Mouse (Mus musculus) forebrain, embryonic 16.5 days (tissue): ENCODE results near the gene Lrch3. TPM values are rescaled to one million over a fixed set of nuclear protein-coding genes. Genes with fewer than 3 reads are reported as not detected.
"Not testable (repeated sequence)": the region's sequence is repeated elsewhere in the genome, so short reads cannot be mapped to it uniquely, and the experiment has no call there.

Experiments used
- ATAC-seq: fragments of 200-750 bp; cut with Nextera tagmentation; 2 replicates; pipeline ENCODE4 v1.8.0; 2017; ENCODE audit warnings: mild to moderate bottlenecking, moderate library complexity
- H3K27ac ChIP-seq: fragments of 300-500 bp; sonication (generic); 2 replicates; pipeline ENCODE4 v1.5.1; 2014; ENCODE audit warnings: low read length, control low read depth
- H3K27me3 ChIP-seq: fragments of 300-500 bp; sonication (generic); replicated peaks from 2 replicates; pipeline ENCODE4 v1.6.1; 2014; ENCODE audit warnings: low read length; ENCODE audit not compliant: control insufficient read depth, insufficient read depth
- H3K36me3 ChIP-seq: fragments of 300-500 bp; sonication (generic); 2 replicates; pipeline ENCODE4 v1.6.1; 2014; ENCODE audit not compliant: control insufficient read depth, insufficient read depth
- H3K4me1 ChIP-seq: fragments of 300-500 bp; sonication (generic); replicated peaks from 2 replicates; pipeline ENCODE4 v1.6.1; 2014; ENCODE audit warnings: low read length; ENCODE audit not compliant: control insufficient read depth, insufficient read depth
- H3K4me2 ChIP-seq: fragments of 300-500 bp; sonication (generic); 2 replicates; pipeline ENCODE4 v1.6.1; 2014; ENCODE audit warnings: mild to moderate bottlenecking, low read length, control low read depth
- H3K4me3 ChIP-seq: fragments of 300-500 bp; sonication (generic); replicated peaks from 2 replicates; pipeline ENCODE4 v1.5.1; 2014; ENCODE audit warnings: mild to moderate bottlenecking, low read length, control low read depth
- H3K9ac ChIP-seq: fragments of 300-500 bp; sonication (generic); replicated peaks from 2 replicates; pipeline ENCODE4 v1.6.1; 2014; ENCODE audit warnings: low read depth, low read length, control low read depth
- H3K9me3 ChIP-seq: fragments of 300-500 bp; sonication (generic); 2 replicates; pipeline ENCODE4 v1.6.1; 2016; ENCODE audit warnings: low read length; ENCODE audit not compliant: control insufficient read depth
- WGBS: fragments of 180-500 bp; shearing (Covaris S2); extraction: QIAGEN DNeasy Blood & Tissue Kit; methylation state at CpG from one replicate; pipeline ENCODE4 v1.1.7; 2014; 5-methylcytosine and 5-hydroxymethylcytosine counted together
- polyA plus RNA-seq: library from polyadenylated mRNA; unstranded; fragments of >200 nt; fragmentation: Nextera tagmentation; extraction: Ambion mirVana; gene quantifications from 2 replicates; pipeline ENCODE4 v1.2.1, GENCODE M21; 2015

Gene Lrch3
- polyA plus RNA-seq, 1 experiment from 2014 or later: 44.7 TPM

- ATAC-seq: no peak
- no peaks in the 10 kb centered on the region for H3K36me3 ChIP-seq
- no peak overlapping the region for H3K4me2 ChIP-seq
- WGBS: 85% methylated on average over 2 of the region's 2 CpGs
- H3K27me3 ChIP-seq: no peaks in the 10 kb centered on the region
- H3K4me1 ChIP-seq: peaks cover 7% of the 10 kb centered on the region
- no peak overlapping the region for H3K4me3 ChIP-seq
- no peak overlapping the region for H3K9ac ChIP-seq
- no peak overlapping the region for H3K27ac ChIP-seq
- H3K9me3 ChIP-seq: no peaks in the 10 kb centered on the region
These were observed 23.5 kb downstream of the Lrch3 start for GRCm38 (mm10) chr16:32937358-32937757.

GRCm38 (mm10) chr16:32939301-32939700 lies 25.4 kb downstream of the Lrch3 start:
- peak; percentile 65 for ATAC-seq
- not testable (repeated sequence) for H3K27me3 ChIP-seq, H3K9ac ChIP-seq, H3K9me3 ChIP-seq, H3K36me3 ChIP-seq, H3K4me2 ChIP-seq, H3K4me3 ChIP-seq, H3K27ac ChIP-seq
- WGBS: 16% methylated on average over 3 of the region's 3 CpGs
- H3K4me1 ChIP-seq: peaks cover 11% of the 10 kb centered on the region

GRCm38 (mm10) chr16:32939716-32940115 lies 25.8 kb downstream of the Lrch3 start:
- H3K27me3 ChIP-seq, ATAC-seq, H3K36me3 ChIP-seq, H3K4me3 ChIP-seq, H3K9me3 ChIP-seq, H3K4me2 ChIP-seq, H3K27ac ChIP-seq, H3K9ac ChIP-seq: not testable (repeated sequence)
- H3K4me1 ChIP-seq: peaks cover 11% of the 10 kb centered on the region
- WGBS: 90% methylated on average over 4 of the region's 4 CpGs

GRCm38 (mm10) chr16:32941226-32941625 lies 27.3 kb downstream of the Lrch3 start:
- not testable (repeated sequence) for H3K4me1 ChIP-seq, H3K4me3 ChIP-seq, H3K4me2 ChIP-seq, H3K27me3 ChIP-seq, ATAC-seq, H3K9me3 ChIP-seq, H3K9ac ChIP-seq, H3K27ac ChIP-seq, H3K36me3 ChIP-seq
- WGBS: 91% methylated on average over 1 of the region's 2 CpGs

- Histone ChIP-seq H3K27ac (0 out of 2 replicates have a peak overlapping the region, but pooled peaks have one; percentile 1), H3K9me3 (no peaks in the 10 kb centered on the region), H3K36me3 (no peaks in the 10 kb centered on the region), H3K4me3 (no peak overlapping the region), H3K4me2 (no peak overlapping the region), H3K9ac (no peak overlapping the region), H3K4me1 (peaks cover 6% of the 10 kb centered on the region), H3K27me3 (no peaks in the 10 kb centered on the region)
- peak; percentile 80 for ATAC-seq
- WGBS: 45% methylated on average over 5 of the region's 5 CpGs
These were observed 28.8 kb downstream of the Lrch3 start for GRCm38 (mm10) chr16:32942694-32943093.

- H3K36me3 ChIP-seq: no peaks in the 10 kb centered on the region
- H3K9ac ChIP-seq: no peak overlapping the region
- H3K4me3 ChIP-seq: no peak overlapping the region
- no peaks in the 10 kb centered on the region for H3K27me3 ChIP-seq
- H3K9me3 ChIP-seq: no peaks in the 10 kb centered on the region
- H3K4me2 ChIP-seq: no peak overlapping the region
- no peak overlapping the region for H3K27ac ChIP-seq
- H3K4me1 ChIP-seq: peaks cover 4% of the 10 kb centered on the region
- 28% methylated on average over 5 of the region's 5 CpGs for WGBS
- ATAC-seq: no peak
These were observed 31.5 kb downstream of the Lrch3 start for GRCm38 (mm10) chr16:32945379-32945778.

GRCm38 (mm10) chr16:32948016-32948415 lies 34.1 kb downstream of the Lrch3 start:
- no peak overlapping the region for H3K27ac ChIP-seq
- 88% methylated on average over 7 of the region's 8 CpGs for WGBS
- no peaks in the 10 kb centered on the region for H3K9me3 ChIP-seq
- no peak overlapping the region for H3K9ac ChIP-seq
- H3K36me3 ChIP-seq: no peaks in the 10 kb centered on the region
- H3K4me2 ChIP-seq: no peak overlapping the region
- H3K4me1 ChIP-seq: no peaks in the 10 kb centered on the region; the same call in 1 of the 2 replicates
- ATAC-seq: no peak
- no peak overlapping the region for H3K4me3 ChIP-seq
- H3K27me3 ChIP-seq: no peaks in the 10 kb centered on the region

- Histone ChIP-seq H3K36me3 (no peaks in the 10 kb centered on the region), H3K9ac (no peak overlapping the region), H3K4me1 (no peaks in the 10 kb centered on the region; the same call in 1 of the 2 replicates), H3K27me3 (no peaks in the 10 kb centered on the region), H3K4me3 (no peak overlapping the region), H3K4me2 (no peak overlapping the region), H3K9me3 (no peaks in the 10 kb centered on the region), H3K27ac (no peak overlapping the region)
- no peak for ATAC-seq
- WGBS: 81% methylated on average over 5 of the region's 5 CpGs
These were observed 34.8 kb downstream of the Lrch3 start for GRCm38 (mm10) chr16:32948656-32949055.

- Histone ChIP-seq H3K4me2 (no peak overlapping the region), H3K36me3 (no peaks in the 10 kb centered on the region), H3K9me3 (no peaks in the 10 kb centered on the region), H3K27me3 (no peaks in the 10 kb centered on the region), H3K4me3 (no peak overlapping the region), H3K27ac (no peak overlapping the region), H3K4me1 (no peaks in the 10 kb centered on the region; the same call in 1 of the 2 replicates), H3K9ac (no peak overlapping the region)
- no peak for ATAC-seq
These were observed 35.4 kb downstream of the Lrch3 start for GRCm38 (mm10) chr16:32949281-32949680.

GRCm38 (mm10) chr16:32951074-32951473 lies 37.2 kb downstream of the Lrch3 start:
- Histone ChIP-seq H3K27me3 (no peaks in the 10 kb centered on the region), H3K4me3 (no peak overlapping the region), H3K4me2 (no peak overlapping the region), H3K9me3 (no peaks in the 10 kb centered on the region), H3K27ac (no peak overlapping the region), H3K36me3 (peaks cover 2% of the 10 kb centered on the region; the same call in 1 of the 2 replicates), H3K4me1 (no peaks in the 10 kb centered on the region; the same call in 1 of the 2 replicates), H3K9ac (no peak overlapping the region)
- ATAC-seq: no peak
- WGBS: 91% methylated on average over 2 of the region's 2 CpGs
